Mouse (Mus musculus) kidney, embryonic 14.5 days (tissue): Measurements from ENCODE around the gene Pa2g4. TPM values are rescaled to one million over a fixed set of nuclear protein-coding genes. Genes with fewer than 3 reads are reported as not detected.

Source experiments
- ATAC-seq: fragments of 200-750 bp; cut with Nextera tagmentation; 2 replicates; pipeline ENCODE4 v1.8.0; 2017; ENCODE audit warnings: moderate number of reproducible peaks, mild to moderate bottlenecking, moderate TSS enrichment, moderate library complexity; ENCODE audit not compliant: low FRiP score, low TSS enrichment
- H3K27ac ChIP-seq: fragments of 300-500 bp; sonication (generic); 2 replicates; pipeline ENCODE4 v1.5.1; 2014; ENCODE audit warnings: low read depth, mild to moderate bottlenecking, low read length, moderate library complexity, mixed read lengths
- H3K27me3 ChIP-seq: fragments of 300-500 bp; sonication (generic); 2 replicates; pipeline ENCODE4 v1.6.1; 2014; ENCODE audit warnings: mild to moderate bottlenecking, low read length; ENCODE audit not compliant: control insufficient read depth, insufficient read depth
- H3K36me3 ChIP-seq: fragments of 300-500 bp; sonication (generic); 2 replicates; pipeline ENCODE4 v1.6.1; 2014; ENCODE audit warnings: low read length, mixed read lengths; ENCODE audit not compliant: control insufficient read depth, insufficient read depth
- H3K4me1 ChIP-seq: fragments of 300-500 bp; sonication (generic); 2 replicates; pipeline ENCODE4 v1.6.1; 2014; ENCODE audit warnings: low read length, mixed read lengths; ENCODE audit not compliant: control insufficient read depth, insufficient read depth
- H3K4me2 ChIP-seq: fragments of 300-500 bp; sonication (generic); replicated peaks from 2 replicates; pipeline ENCODE4 v1.6.1; 2014; ENCODE audit warnings: low read depth, mild to moderate bottlenecking, low read length
- H3K4me3 ChIP-seq: fragments of 300-500 bp; sonication (generic); 2 replicates; pipeline ENCODE4 v1.5.1; 2014; ENCODE audit warnings: mild to moderate bottlenecking, low read length
- H3K9ac ChIP-seq: fragments of 300-500 bp; sonication (generic); 2 replicates; pipeline ENCODE4 v1.6.1; 2014; ENCODE audit warnings: low read depth, mild to moderate bottlenecking, low read length, moderate library complexity
- H3K9me3 ChIP-seq: fragments of 300-500 bp; sonication (generic); 2 replicates; pipeline ENCODE4 v1.6.1; 2016; ENCODE audit warnings: low read length; ENCODE audit not compliant: control insufficient read depth
- WGBS: fragments of 180-500 bp; shearing (Covaris S2); extraction: QIAGEN DNeasy Blood & Tissue Kit; methylation state at CpG from one replicate; pipeline ENCODE4 v1.1.7; 2014; 5-methylcytosine and 5-hydroxymethylcytosine counted together
- polyA plus RNA-seq: library from polyadenylated mRNA; unstranded; fragments of >200 nt; fragmentation: Nextera tagmentation; extraction: Ambion mirVana; gene quantifications from 2 replicates; pipeline ENCODE4 v1.2.1, GENCODE M21; 2014

Gene Pa2g4
- polyA plus RNA-seq, 1 experiment from 2014 or later: 254 TPM

DNA sequence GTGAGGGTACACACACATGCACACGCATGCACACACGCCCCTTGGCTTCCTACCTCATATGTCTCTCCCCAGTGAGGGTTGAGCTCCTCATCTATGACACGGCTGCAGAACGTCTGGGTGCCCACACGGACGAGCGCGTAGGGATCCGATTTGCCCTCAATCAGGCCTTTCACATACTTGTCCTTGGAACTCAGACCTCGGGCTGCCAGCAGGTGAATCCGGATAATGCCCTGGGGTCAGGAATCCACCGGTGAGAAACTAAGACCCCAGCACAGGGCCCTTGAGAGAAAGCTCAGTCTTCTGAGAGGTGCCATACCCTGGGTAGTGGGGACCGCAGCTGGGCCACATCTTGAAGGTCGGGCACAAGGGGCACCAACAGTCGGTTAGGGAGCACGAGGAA, 45.2 kb downstream of the Pa2g4 start:
- H3K36me3 ChIP-seq: peaks cover 6% of the 10 kb centered on the region; the same call in 1 of the 2 replicates
- ATAC-seq: no peak
- no peaks in the 10 kb centered on the region for H3K9me3 ChIP-seq
- no peak overlapping the region for H3K9ac ChIP-seq
- no peak overlapping the region for H3K27ac ChIP-seq
- no peak overlapping the region for H3K4me2 ChIP-seq
- 85% methylated on average over 16 of the region's 16 CpGs for WGBS
- 0 out of 2 replicates have a peak, but pooled peaks cover 8% of the 10 kb centered on the region for H3K4me1 ChIP-seq
- H3K4me3 ChIP-seq: no peak overlapping the region
- H3K27me3 ChIP-seq: peaks cover 15% of the 10 kb centered on the region

DNA sequence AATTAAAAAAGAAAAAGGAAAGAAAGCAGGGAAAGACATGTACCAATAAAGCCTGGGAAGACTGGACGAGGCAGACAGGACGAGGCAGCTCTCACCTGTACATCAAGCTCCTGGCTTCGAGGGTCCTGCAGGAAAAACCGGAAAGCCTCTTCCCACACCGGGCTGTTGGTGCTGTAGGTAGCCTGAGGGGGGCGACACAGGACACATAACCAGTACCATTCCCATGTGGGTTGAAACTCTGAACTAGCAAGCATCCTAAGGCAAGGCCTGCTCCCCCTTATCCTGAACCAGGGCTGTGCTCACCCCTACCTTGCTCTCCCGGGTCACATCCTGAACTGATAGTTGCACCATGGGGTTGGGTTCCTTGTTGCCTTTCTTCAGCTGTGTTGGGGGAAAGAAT, 47.0 kb downstream of the Pa2g4 start:
- H3K36me3 ChIP-seq: peaks cover 6% of the 10 kb centered on the region; the same call in 1 of the 2 replicates
- H3K27ac ChIP-seq: no peak overlapping the region
- ATAC-seq: no peak
- peaks cover 10% of the 10 kb centered on the region for H3K27me3 ChIP-seq
- H3K4me1 ChIP-seq: 0 out of 2 replicates have a peak, but pooled peaks cover 3% of the 10 kb centered on the region
- no peak overlapping the region for H3K9ac ChIP-seq
- H3K4me3 ChIP-seq: no peak overlapping the region
- no peaks in the 10 kb centered on the region for H3K9me3 ChIP-seq
- H3K4me2 ChIP-seq: no peak overlapping the region
- 76% methylated on average over 7 of the region's 7 CpGs for WGBS

DNA sequence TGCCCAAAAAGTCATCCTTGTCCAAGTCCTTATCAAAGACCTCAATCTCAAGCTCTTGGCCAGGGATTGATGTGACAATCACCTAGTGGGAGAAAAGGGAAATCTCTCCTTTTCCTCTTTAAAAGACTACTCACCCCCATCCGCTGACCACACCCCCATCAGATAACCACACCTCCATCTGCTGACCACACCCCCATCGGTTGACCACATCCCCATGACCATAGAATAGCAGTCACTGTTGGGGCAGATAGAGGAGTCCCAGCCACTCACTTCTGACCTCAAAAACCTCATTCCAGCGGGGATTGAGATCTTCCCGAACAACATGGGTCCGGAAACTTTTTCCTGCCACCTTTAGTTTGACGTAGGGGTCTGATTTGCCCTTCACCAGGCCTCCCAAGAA, 49.1 kb downstream of the Pa2g4 start:
- WGBS: 25% methylated on average over 6 of the region's 6 CpGs
- ATAC-seq: no peak
- Histone ChIP-seq H3K9me3 (no peaks in the 10 kb centered on the region), H3K27me3 (peaks cover 8% of the 10 kb centered on the region), H3K4me2 (no peak overlapping the region), H3K36me3 (peaks cover 9% of the 10 kb centered on the region; the same call in 1 of the 2 replicates), H3K4me1 (0 out of 2 replicates have a peak, but pooled peaks cover 3% of the 10 kb centered on the region), H3K4me3 (no peak overlapping the region), H3K27ac (no peak overlapping the region), H3K9ac (no peak overlapping the region)

DNA sequence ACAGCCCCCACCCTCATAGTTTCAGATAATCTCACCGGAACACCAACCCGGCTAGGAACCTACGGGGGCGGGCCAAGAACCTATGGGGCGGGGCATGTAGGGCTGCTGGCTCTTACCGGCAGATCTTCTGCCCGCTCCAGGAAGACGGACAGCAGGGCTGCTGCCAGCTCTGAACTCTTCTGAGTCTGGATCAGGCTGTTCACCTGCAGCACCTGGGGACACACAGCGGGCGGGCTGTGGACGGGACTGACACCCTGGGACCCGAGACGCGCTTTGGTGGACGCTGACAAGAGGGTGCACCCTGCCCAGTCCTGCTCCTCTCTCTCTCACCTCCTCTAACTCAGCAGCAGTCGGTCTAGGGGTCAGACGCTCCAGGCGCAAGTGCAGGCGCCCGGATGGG, 49.8 kb downstream of the Pa2g4 start:
- 0 out of 2 replicates have a peak, but pooled peaks cover 3% of the 10 kb centered on the region for H3K4me1 ChIP-seq
- H3K9ac ChIP-seq: 0 out of 2 replicates have a peak overlapping the region, but pooled peaks have one; percentile 28
- no peaks in the 10 kb centered on the region for H3K9me3 ChIP-seq
- H3K27me3 ChIP-seq: peaks cover 8% of the 10 kb centered on the region
- H3K36me3 ChIP-seq: peaks cover 11% of the 10 kb centered on the region; the same call in 1 of the 2 replicates
- WGBS: 23% methylated on average over 20 of the region's 20 CpGs
- peak overlapping the region; percentile 13; the same call in 1 of the 2 replicates for H3K4me3 ChIP-seq
- no peak overlapping the region for H3K27ac ChIP-seq
- ATAC-seq: 0 out of 2 replicates have a peak, but pooled peaks have one; percentile 33
- peak overlapping the region; percentile 27 for H3K4me2 ChIP-seq

- Histone ChIP-seq H3K27me3 (peaks cover 8% of the 10 kb centered on the region), H3K4me3 (no peak overlapping the region), H3K4me1 (0 out of 2 replicates have a peak, but pooled peaks cover 3% of the 10 kb centered on the region), H3K27ac (no peak overlapping the region), H3K9ac (no peak overlapping the region), H3K9me3 (no peaks in the 10 kb centered on the region), H3K36me3 (peaks cover 11% of the 10 kb centered on the region; the same call in 1 of the 2 replicates), H3K4me2 (no peak overlapping the region)
- WGBS: 88% methylated on average over 4 of the region's 4 CpGs
- ATAC-seq: no peak
These were observed 50.7 kb downstream of the Pa2g4 start for GRCm38 (mm10) chr10:128515044-128515443.

DNA sequence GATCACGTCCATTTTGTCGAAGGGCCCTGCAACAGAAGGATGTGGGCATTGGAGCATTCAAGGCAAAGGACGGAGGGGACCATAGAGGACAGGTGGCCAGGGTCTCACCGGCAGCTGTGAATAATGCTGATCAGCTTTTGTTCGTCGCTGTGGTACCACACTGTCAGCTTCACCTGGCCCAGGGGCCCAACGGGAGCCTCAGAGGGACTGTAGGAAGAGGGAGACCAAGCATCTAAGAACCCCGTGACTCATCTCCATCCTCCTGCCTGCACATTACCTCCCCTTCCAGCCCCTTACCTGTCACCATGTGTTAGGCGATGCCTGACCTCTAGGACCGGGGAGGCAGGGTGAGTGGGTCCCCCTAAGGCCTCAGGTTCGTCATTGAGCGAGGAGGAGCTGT, 54.0 kb downstream of the Pa2g4 start:
- 0 out of 2 replicates have a peak, but pooled peaks cover 3% of the 10 kb centered on the region for H3K4me1 ChIP-seq
- 82% methylated on average over 12 of the region's 12 CpGs for WGBS
- peaks cover 5% of the 10 kb centered on the region; the same call in 1 of the 2 replicates for H3K36me3 ChIP-seq
- no peak overlapping the region for H3K27ac ChIP-seq
- H3K9ac ChIP-seq: no peak overlapping the region
- peaks cover 8% of the 10 kb centered on the region for H3K27me3 ChIP-seq
- no peak overlapping the region for H3K4me2 ChIP-seq
- no peak overlapping the region for H3K4me3 ChIP-seq
- ATAC-seq: no peak
- H3K9me3 ChIP-seq: no peaks in the 10 kb centered on the region

DNA sequence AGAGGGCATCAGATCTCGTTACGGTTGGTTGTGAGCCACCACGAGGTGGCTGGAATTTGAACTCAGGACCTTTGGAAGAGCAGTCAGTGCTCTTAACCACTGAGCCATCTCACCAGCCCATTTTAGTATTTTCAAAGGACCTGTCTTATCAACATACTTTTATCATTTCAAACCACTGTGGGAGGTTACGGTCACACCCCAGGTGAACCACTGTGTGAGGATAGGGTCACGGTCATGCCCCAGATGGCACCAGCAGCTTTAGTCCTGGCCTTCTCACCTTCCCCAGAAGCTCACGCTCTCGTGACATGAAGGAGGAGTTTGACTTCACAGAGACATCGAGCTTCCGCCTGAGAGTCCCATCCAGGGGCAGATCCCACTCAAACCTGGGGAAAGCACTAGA, 54.6 kb downstream of the Pa2g4 start:
- Histone ChIP-seq H3K4me1 (0 out of 2 replicates have a peak, but pooled peaks cover under 1% of the 10 kb centered on the region), H3K4me3 (no peak overlapping the region), H3K4me2 (no peak overlapping the region), H3K36me3 (peaks cover 5% of the 10 kb centered on the region; the same call in 1 of the 2 replicates), H3K27ac (no peak overlapping the region), H3K27me3 (peaks cover 3% of the 10 kb centered on the region), H3K9me3 (no peaks in the 10 kb centered on the region), H3K9ac (no peak overlapping the region)
- ATAC-seq: no peak
- 82% methylated on average over 9 of the region's 9 CpGs for WGBS

GRCm38 (mm10) chr10:128510301-128510700, 55.5 kb downstream of the Pa2g4 start:
- WGBS: 88% methylated on average over 11 of the region's 11 CpGs
- Histone ChIP-seq H3K9me3 (no peaks in the 10 kb centered on the region), H3K36me3 (peaks cover 5% of the 10 kb centered on the region; the same call in 1 of the 2 replicates)

GRCm38 (mm10) chr10:128509831-128510230, 56.0 kb downstream of the Pa2g4 start:
- Histone ChIP-seq H3K4me1 (no peaks in the 10 kb centered on the region), H3K4me2 (no peak overlapping the region), H3K27me3 (no peaks in the 10 kb centered on the region), H3K27ac (no peak overlapping the region), H3K9ac (no peak overlapping the region), H3K36me3 (peaks cover 5% of the 10 kb centered on the region; the same call in 1 of the 2 replicates), H3K9me3 (no peaks in the 10 kb centered on the region), H3K4me3 (no peak overlapping the region)
- 65% methylated on average over 4 of the region's 4 CpGs for WGBS
- no peak for ATAC-seq

More at GRCm38 (mm10) chr10:128510301-128510700, 55.5 kb downstream of the Pa2g4 start:
- no peaks in the 10 kb centered on the region for H3K27me3 ChIP-seq
- H3K27ac ChIP-seq: no peak overlapping the region
- H3K4me1 ChIP-seq: no peaks in the 10 kb centered on the region
- ATAC-seq: no peak
- no peak overlapping the region for H3K9ac ChIP-seq
- no peak overlapping the region for H3K4me2 ChIP-seq
- H3K4me3 ChIP-seq: no peak overlapping the region
